Mouse (Mus musculus) neural tube, embryonic 11.5 days (tissue): ENCODE measurements around the gene Phf19. TPM values are rescaled to one million over a fixed set of nuclear protein-coding genes. Genes with fewer than 3 reads are reported as not detected.

Experiments used
- ATAC-seq: fragments of 200-750 bp; cut with Nextera tagmentation; 2 replicates; pipeline ENCODE4 v1.8.0; 2017; ENCODE audit warnings: moderate number of reproducible peaks, mild to moderate bottlenecking, moderate TSS enrichment, moderate library complexity; ENCODE audit not compliant: insufficient read depth, low FRiP score, low TSS enrichment
- DNase-seq: peaks from one replicate; pipeline ENCODE4 v3.0.0-alpha.2; 2015; ENCODE audit warnings: low spot score
- H3K27ac ChIP-seq: fragments of 300-500 bp; sonication (generic); 2 replicates; pipeline ENCODE4 v1.5.1; 2014; ENCODE audit warnings: low read depth, mild to moderate bottlenecking, low read length
- H3K27me3 ChIP-seq: fragments of 300-500 bp; sonication (generic); 2 replicates; pipeline ENCODE4 v1.6.1; 2014; ENCODE audit warnings: mild to moderate bottlenecking, low read length, mixed read lengths; ENCODE audit not compliant: control insufficient read depth, insufficient read depth
- H3K36me3 ChIP-seq: fragments of 300-500 bp; sonication (generic); 2 replicates; pipeline ENCODE4 v1.6.1; 2014; ENCODE audit warnings: mild to moderate bottlenecking, low read length, moderate library complexity, mixed read lengths; ENCODE audit not compliant: control insufficient read depth, insufficient read depth
- H3K4me1 ChIP-seq: fragments of 300-500 bp; sonication (generic); 2 replicates; pipeline ENCODE4 v1.6.1; 2014; ENCODE audit warnings: low read length, mixed read lengths; ENCODE audit not compliant: control insufficient read depth, insufficient read depth
- H3K4me2 ChIP-seq: fragments of 300-500 bp; sonication (generic); 2 replicates; pipeline ENCODE4 v1.6.1; 2014; ENCODE audit warnings: low read depth, mild to moderate bottlenecking, moderate library complexity
- H3K4me3 ChIP-seq: fragments of 300-500 bp; sonication (generic); 2 replicates; pipeline ENCODE4 v1.5.1; 2014; ENCODE audit warnings: low read depth, low read length
- H3K9ac ChIP-seq: fragments of 300-500 bp; sonication (generic); 2 replicates; pipeline ENCODE4 v1.6.1; 2014; ENCODE audit warnings: mild to moderate bottlenecking, low read length
- H3K9me3 ChIP-seq: fragments of 300-500 bp; sonication (generic); 2 replicates; pipeline ENCODE4 v1.6.1; 2016; ENCODE audit warnings: low read length; ENCODE audit not compliant: control insufficient read depth
- WGBS: fragments of 180-500 bp; shearing (Covaris S2); extraction: QIAGEN DNeasy Blood & Tissue Kit; methylation state at CpG from one replicate; pipeline ENCODE4 v1.1.7; 2014; 5-methylcytosine and 5-hydroxymethylcytosine counted together
- polyA plus RNA-seq: library from polyadenylated mRNA; unstranded; fragments of >200 nt; fragmentation: Nextera tagmentation; extraction: Ambion mirVana; gene quantifications from 2 replicates; pipeline ENCODE4 v1.2.1, GENCODE M21; 2014

Phf19 gene
- polyA plus RNA-seq, 1 experiment from 2014 or later = 1.9 TPM

DNA sequence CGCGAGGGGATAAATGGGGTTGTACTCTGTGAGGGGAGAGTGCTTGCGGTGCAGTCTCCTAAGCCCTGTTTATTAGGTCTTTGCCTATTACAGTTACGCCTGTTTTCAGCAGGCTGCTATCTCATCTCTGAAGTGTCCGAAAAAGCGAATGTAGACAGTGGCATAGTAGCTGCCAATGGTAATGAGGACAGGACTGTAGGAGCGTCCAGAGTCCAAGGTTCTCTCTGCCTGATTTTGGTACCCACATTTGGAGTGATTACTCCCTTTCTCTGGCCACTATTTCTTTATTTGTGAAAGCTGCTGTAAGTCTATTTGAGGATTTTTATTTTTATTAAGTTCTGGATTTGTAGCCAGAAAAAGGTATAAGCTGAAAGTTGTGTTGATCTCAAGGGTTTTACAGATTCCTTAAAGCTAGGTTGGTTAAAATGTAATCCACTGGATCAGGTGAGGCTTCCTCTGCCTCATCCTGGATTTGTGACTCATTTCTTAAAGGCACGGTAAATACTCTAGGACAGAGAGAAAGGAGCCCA, 38.9 kb downstream of the Phf19 start, which contains the start of gene Psmd5:
Gene Psmd5, minus strand, starts transcription at position 153 of the 530 bp plus-strand sequence.
- Histone ChIP-seq H3K9ac (no peak within 1 kb of the TSS), H3K27me3 (peaks cover 9% of the 10 kb centered on the region), H3K4me1 (peaks cover 4% of the 10 kb centered on the region), H3K4me2 (peak within 1 kb of the TSS; percentile 15; the same call in 1 of the 2 replicates), H3K27ac (no peak within 1 kb of the TSS), H3K36me3 (no peaks in the 10 kb centered on the region), H3K9me3 (no peaks in the 10 kb centered on the region), H3K4me3 (no peak within 1 kb of the TSS; the same call in 1 of the 2 replicates)
- DNase-seq (no peak), ATAC-seq (no peak)
- 14% methylated on average over 8 of the region's 8 CpGs for WGBS

DNA sequence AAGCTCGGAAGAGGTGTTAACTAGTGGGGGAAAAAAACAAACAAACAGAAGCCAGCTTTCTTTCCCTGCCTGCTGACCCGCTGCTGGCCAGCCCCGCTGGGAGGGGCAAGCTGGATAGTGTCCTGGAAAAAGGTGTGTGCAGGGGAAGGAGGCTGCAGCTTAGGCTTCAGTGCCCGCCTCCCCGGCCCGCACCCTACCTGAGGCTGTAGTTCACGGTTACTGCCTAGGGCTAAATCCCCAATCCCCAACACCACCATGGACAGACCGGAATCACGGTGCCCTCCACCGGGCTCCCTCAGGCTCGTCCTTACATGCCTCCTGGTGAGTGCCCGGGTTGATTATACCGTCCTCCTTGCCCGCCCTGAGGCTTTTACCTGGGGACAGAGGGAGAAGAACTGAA, 39.6 kb downstream of the Phf19 start, which contains the start of gene Cutal:
Gene Cutal, plus strand, starts transcription at position 126 of the 400 bp plus-strand sequence.
- no peaks in the 10 kb centered on the region for H3K9me3 ChIP-seq
- H3K27me3 ChIP-seq = peaks cover 9% of the 10 kb centered on the region

DNA sequence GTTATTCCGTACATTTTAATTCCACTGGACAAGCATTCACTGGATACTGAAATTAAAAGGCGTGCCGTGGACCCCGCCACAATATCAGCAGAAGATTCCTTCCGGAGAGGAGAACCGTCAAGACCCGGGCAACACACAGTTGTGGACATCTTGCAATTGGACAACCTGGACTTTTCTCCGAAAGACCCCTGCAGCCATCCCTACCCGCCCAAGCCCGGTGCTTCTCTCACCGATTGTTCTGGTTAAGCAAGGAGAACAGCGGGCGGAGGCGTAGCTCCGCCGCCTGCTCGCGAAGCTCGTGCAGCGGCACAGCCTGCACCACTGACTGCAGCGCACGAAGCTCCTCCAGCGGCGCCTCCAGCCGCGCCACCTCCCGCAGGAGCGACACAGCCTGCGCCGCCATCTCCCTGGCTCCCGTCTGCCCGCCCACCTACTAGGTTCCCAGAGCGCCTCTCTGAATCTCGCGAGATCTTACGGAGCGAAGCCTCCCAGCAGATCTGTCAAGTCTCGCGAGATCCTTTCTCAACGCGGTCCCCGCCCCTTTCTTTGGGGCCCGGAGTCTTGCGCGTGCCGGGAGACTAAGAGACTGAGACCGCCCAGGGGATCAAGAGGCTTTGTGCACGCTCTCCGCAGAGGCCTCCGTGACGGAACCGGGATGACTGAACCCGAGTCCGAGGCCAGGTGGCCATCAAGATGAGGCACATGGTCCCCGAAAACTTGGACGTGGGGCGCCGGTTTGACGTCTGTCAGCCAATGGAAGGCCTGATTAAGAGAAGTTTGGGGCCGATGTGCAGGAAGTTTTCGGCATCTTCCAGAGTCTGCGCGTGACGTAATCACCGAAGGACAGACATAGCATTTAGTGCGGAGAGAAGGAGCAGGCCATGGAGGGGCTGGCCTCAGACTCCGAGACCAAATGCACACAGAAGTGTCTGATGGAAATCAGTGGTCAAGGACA, 43.0 kb downstream of the Phf19 start:
- DNase-seq = peak; percentile 98
- Histone ChIP-seq H3K27me3 (peaks cover 9% of the 10 kb centered on the region), H3K4me3 (peak overlapping the region; percentile 62), H3K9ac (peak overlapping the region; percentile 75), H3K4me1 (peaks cover 13% of the 10 kb centered on the region), H3K27ac (peak overlapping the region; percentile 60), H3K36me3 (no peaks in the 10 kb centered on the region), H3K9me3 (no peaks in the 10 kb centered on the region), H3K4me2 (peak overlapping the region; percentile 62)
- WGBS = under 1% methylated on average over 67 of the region's 67 CpGs
- ATAC-seq = peak; percentile 96

More for the DNA sequence above, 39.6 kb downstream of the Phf19 start, which contains the start of gene Cutal:
- Histone ChIP-seq H3K4me1 (peaks cover 9% of the 10 kb centered on the region), H3K9ac (no peak within 1 kb of the TSS), H3K27ac (no peak within 1 kb of the TSS), H3K4me2 (peak within 1 kb of the TSS; percentile 15; the same call in 1 of the 2 replicates), H3K4me3 (no peak within 1 kb of the TSS; the same call in 1 of the 2 replicates), H3K36me3 (no peaks in the 10 kb centered on the region)
- ATAC-seq (no peak), DNase-seq (peak; percentile 9)
- 4% methylated on average over 14 of the region's 14 CpGs for WGBS

DNA sequence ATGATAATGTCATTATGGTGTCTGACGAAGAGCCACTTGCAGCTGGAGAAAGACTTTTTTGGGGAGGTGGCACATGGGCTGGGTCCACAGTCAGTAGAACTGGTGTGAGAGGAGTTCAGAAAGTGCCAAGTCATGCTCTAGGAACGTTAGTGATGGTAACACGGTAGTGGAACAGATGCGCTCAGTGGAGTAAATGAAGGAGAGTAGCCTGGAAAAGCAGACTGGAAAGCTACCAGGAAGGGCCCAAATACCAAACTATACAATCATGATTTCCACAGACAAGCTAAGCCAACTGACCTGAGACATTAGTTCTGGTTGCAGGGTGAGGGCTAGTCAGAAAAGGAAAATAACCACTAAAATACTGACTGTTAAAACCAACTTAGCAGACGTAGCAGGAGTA, 44.1 kb downstream of the Phf19 start:
- Histone ChIP-seq H3K27ac (no peak overlapping the region), H3K36me3 (peaks cover 3% of the 10 kb centered on the region), H3K9ac (0 out of 2 replicates have a peak overlapping the region, but pooled peaks have one; percentile 30), H3K4me1 (peaks cover 13% of the 10 kb centered on the region), H3K27me3 (peaks cover 5% of the 10 kb centered on the region; the same call in 1 of the 2 replicates), H3K9me3 (no peaks in the 10 kb centered on the region), H3K4me2 (peak overlapping the region; percentile 51), H3K4me3 (peak overlapping the region; percentile 62)
- DNase-seq (no peak), ATAC-seq (no peak)
- 46% methylated on average over 5 of the region's 5 CpGs for WGBS

DNA sequence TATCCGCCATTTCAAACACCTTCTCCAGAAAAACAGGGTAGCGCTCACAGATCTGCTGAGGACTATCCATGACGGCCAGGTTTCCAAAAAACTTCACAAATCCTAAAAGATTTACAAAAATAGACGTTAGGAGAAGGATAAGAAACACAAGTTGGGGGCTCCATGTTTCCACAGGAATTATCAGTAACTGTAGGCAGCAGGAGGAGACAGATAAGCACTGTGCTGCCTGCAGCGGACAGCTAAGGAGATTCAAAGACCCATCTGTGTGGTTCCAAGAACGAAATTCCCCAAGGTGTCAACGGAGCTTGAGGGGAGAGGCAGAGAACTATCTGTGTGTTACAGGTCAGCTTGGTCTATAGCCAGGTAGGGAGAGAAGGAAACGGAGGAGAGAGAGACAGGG, 56.1 kb downstream of the Phf19 start:
- DNase-seq = no peak
- Histone ChIP-seq H3K4me2 (no peak overlapping the region), H3K27me3 (no peaks in the 10 kb centered on the region), H3K9ac (no peak overlapping the region), H3K36me3 (peaks cover 28% of the 10 kb centered on the region), H3K4me1 (no peaks in the 10 kb centered on the region), H3K9me3 (no peaks in the 10 kb centered on the region), H3K4me3 (no peak overlapping the region), H3K27ac (no peak overlapping the region)
- no peak for ATAC-seq
- WGBS = 92% methylated on average over 8 of the region's 8 CpGs

DNA sequence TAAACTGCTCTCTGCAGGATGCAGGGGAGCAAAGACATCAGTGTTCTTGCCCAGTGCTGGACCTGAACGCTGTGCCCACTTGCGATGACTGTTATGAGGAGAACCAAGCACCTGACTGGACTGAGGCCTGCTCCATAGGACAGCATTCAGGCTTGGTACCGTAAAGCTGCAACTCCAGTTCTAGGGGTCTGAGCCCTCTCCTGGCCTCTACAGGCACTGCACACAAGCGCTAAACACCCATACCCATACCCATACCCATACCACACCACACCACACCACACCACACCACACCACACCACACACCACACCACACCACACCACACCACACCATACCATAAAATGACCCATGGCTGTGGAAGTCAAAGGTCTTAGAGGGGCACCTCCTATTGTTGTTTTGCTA, 58.6 kb downstream of the Phf19 start:
- no peak for ATAC-seq
- H3K27ac ChIP-seq = no peak overlapping the region
- H3K27me3 ChIP-seq = no peaks in the 10 kb centered on the region
- H3K9me3 ChIP-seq = no peaks in the 10 kb centered on the region
- WGBS = 93% methylated on average over 4 of the region's 4 CpGs
- DNase-seq = no peak
- H3K4me3 ChIP-seq = no peak overlapping the region
- no peaks in the 10 kb centered on the region for H3K4me1 ChIP-seq
- H3K36me3 ChIP-seq = peaks cover 30% of the 10 kb centered on the region
- no peak overlapping the region for H3K4me2 ChIP-seq
- H3K9ac ChIP-seq = no peak overlapping the region

DNA sequence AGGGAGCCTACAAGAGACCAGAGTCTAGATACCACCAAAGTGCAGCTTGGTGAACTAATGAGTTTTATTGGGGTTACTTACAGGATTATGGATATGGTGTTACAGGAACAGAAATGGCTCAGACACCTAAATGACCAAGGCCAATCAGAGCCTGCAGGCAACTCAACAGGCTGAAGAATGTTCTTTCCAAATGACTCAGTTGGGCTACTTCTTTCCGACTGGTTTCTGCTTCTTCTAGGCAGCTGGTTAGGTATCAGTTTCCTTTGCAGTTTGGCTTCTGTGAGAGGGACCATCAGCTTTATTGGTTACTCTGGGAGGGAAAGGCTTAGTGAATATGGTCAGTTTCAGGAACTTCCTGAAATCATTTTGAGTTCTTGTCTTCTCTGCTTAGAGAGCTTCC, 66.1 kb downstream of the Phf19 start:
- Histone ChIP-seq H3K4me2 (no peak overlapping the region), H3K27ac (no peak overlapping the region), H3K9me3 (no peaks in the 10 kb centered on the region), H3K9ac (no peak overlapping the region), H3K36me3 (peaks cover 7% of the 10 kb centered on the region), H3K27me3 (no peaks in the 10 kb centered on the region), H3K4me1 (no peaks in the 10 kb centered on the region), H3K4me3 (no peak overlapping the region)
- 82% methylated on average over 1 of the region's 1 CpGs for WGBS
- no peak for ATAC-seq
- no peak for DNase-seq
